Mouse (Mus musculus) lung, postnatal 25 days (tissue): ENCODE measurements at regions not wholly inside any gene's neighbourhood (a gene's known extent, or its start where the extent isn't known, plus 50 kb on each side); places are given as distances from the start of the nearest gene placed in this dataset.

Experiments used
- DNase-seq: peaks from one replicate; pipeline ENCODE4 v3.0.0; 2022; ENCODE audit warnings: low spot score

GRCm38 (mm10) chr1:23207843-23208242 is 105.8 kb upstream of the 4933415F23Rik start:
- DNase-seq: no peak

- DNase-seq: no peak
These were observed 105.0 kb upstream of the 4933415F23Rik start for GRCm38 (mm10) chr1:23207024-23207423.

GRCm38 (mm10) chr1:23202511-23203435 is 100.7 kb upstream of the 4933415F23Rik start:
- DNase-seq: peak; percentile 82

GRCm38 (mm10) chr1:23200460-23200859 is 98.4 kb upstream of the 4933415F23Rik start:
- DNase-seq: peak; percentile 77

- DNase-seq: peak; percentile 55
These were observed 88.4 kb upstream of the 4933415F23Rik start for GRCm38 (mm10) chr1:23190316-23191005.

- DNase-seq: peak; percentile 58
These were observed 87.7 kb upstream of the 4933415F23Rik start for GRCm38 (mm10) chr1:23189790-23190189.

GRCm38 (mm10) chr1:23188216-23188615 is 86.2 kb upstream of the 4933415F23Rik start:
- DNase-seq: no peak

- no peak for DNase-seq
These were observed 85.6 kb upstream of the 4933415F23Rik start for GRCm38 (mm10) chr1:23187446-23188206.

- DNase-seq: peak; percentile 67
These were observed 82.7 kb upstream of the 4933415F23Rik start for GRCm38 (mm10) chr1:23184728-23185127.

GRCm38 (mm10) chr1:23182541-23182940 is 80.5 kb upstream of the 4933415F23Rik start:
- no peak for DNase-seq

- no peak for DNase-seq
These were observed 76.4 kb upstream of the 4933415F23Rik start for GRCm38 (mm10) chr1:23178335-23178974.

- DNase-seq: peak; percentile 29
These were observed 72.0 kb upstream of the 4933415F23Rik start for GRCm38 (mm10) chr1:23174022-23174421.

GRCm38 (mm10) chr1:23173054-23173802 is 71.2 kb upstream of the 4933415F23Rik start:
- peak; percentile 39 for DNase-seq

- DNase-seq: no peak
These were observed 69.3 kb upstream of the 4933415F23Rik start for GRCm38 (mm10) chr1:23171336-23171735.

GRCm38 (mm10) chr1:23170711-23171110 is 68.7 kb upstream of the 4933415F23Rik start:
- no peak for DNase-seq

GRCm38 (mm10) chr1:23168504-23168903 is 66.5 kb upstream of the 4933415F23Rik start:
- DNase-seq: no peak

- DNase-seq: no peak
These were observed 61.4 kb upstream of the 4933415F23Rik start for GRCm38 (mm10) chr1:23163371-23163935.

- DNase-seq: no peak
These were observed 60.7 kb upstream of the 4933415F23Rik start for GRCm38 (mm10) chr1:23162766-23163165.
